Mouse (Mus musculus) right cerebral cortex, postnatal 14 days (tissue): ENCODE data around the gene Magi1.

Experiments
- DNase-seq: peaks from one replicate; pipeline ENCODE4 v3.0.0; 2022

Magi1 gene

GRCm38 (mm10) chr6:93792309-93793215, 491.2 kb downstream of the Magi1 start:
- DNase-seq = no peak

DNA sequence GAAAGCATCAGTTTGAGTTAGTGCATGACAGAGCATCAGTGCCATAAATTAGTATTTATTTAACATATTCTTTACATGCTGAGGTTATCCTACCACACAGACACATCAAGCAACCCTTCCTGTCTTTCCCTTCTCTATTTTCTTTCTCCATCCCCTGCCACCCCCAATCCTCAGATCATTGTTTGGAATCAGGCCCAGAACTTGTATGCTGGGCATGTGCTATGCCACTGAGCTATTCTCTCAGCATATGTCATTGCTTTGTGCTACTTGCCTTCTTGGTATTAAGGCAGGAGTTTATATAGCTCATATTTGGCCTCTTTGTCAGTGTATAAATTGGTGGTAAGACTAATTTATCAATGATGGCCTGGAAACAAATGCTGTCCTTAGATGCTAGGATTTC, 494.0 kb downstream of the Magi1 start:
- DNase-seq = no peak

DNA sequence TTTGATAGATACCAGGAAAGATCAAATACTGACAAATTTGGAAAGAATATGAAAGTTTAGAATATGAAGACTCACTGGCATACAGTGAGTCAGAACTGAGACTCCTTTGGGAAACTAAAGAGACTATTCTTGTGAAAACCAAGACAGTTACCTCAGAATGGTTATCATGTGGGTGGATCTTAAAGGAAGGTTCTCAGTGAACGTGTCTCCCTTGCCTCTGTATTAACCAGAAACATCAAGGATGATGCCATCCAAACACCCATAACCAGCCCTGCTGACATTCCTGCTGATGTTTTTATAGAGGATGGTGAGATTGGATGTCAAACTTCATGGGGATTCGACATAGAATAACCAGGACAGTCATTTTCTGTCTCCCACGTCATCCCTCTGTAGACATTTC, 496.7 kb downstream of the Magi1 start:
- no peak for DNase-seq

GRCm38 (mm10) chr6:93786220-93786619, 497.5 kb downstream of the Magi1 start:
- DNase-seq = no peak

DNA sequence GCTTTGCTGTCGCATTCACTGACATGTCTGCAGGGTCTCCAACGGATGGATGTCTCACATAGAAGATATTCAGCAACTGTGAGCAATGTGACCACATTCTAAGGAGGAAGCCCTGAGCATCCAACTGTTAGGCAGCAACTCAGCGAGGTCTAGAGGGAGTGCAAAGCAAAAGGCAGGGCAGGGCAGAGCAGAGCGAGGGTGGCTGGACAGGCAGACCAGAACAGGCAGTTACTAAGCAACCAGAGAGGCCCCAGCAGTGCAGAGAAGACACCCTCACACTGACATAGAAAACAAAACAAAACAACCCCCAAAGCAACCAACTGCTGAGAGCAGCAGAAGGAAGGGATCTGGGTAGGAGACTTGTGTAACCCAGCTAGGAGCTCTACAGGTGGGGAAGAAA, 512.6 kb downstream of the Magi1 start:
- no peak for DNase-seq

- DNase-seq = no peak
Measured at GRCm38 (mm10) chr6:93770283-93771025, 513.3 kb downstream of the Magi1 start.

DNA sequence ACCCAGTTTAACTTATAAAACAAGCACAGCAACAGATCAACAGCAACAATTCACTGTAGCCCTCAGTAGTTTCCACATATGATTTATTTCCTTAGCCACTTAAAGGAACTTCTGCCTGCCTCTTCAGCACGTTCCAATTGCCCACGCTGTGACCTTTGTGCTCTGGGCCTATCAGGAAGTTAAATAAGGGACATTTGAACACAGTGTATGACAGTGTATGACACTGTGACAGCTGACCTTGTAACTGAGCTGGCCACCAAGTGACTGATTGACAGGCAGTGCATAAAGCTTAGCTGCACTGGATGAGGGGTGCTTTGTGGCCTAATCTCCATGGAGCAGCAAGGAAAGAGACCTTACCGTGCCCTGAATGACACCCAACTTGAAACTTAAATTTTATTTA, 525.6 kb downstream of the Magi1 start:
- DNase-seq = no peak

GRCm38 (mm10) chr6:93757353-93758087, 526.2 kb downstream of the Magi1 start:
- peak; percentile 84 for DNase-seq

GRCm38 (mm10) chr6:93743145-93743544, 540.6 kb downstream of the Magi1 start:
- no peak for DNase-seq

GRCm38 (mm10) chr6:93739786-93740185, 543.9 kb downstream of the Magi1 start:
- DNase-seq = no peak

- no peak for DNase-seq
Measured at GRCm38 (mm10) chr6:93737083-93737482, 546.6 kb downstream of the Magi1 start.

DNA sequence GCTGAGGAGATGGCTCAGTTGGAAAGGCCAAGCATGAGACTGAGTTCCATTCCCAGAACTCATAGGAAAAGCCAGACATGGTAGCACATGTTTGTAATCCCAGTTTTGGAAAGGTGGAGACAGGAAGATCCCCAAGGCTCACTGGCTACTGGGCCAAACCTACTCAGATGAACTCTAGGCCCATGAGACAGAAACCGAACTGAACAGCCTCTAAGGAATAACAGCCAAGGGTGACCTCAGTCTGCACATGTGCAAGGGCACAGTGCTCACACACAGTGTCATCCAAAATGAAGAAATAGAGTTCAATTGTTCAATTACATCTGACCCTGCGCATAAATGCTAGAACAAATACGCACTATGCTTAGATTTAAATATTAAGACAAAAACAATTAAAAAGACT, 547.6 kb downstream of the Magi1 start:
- no peak for DNase-seq

- peak; percentile 11 for DNase-seq
Measured at GRCm38 (mm10) chr6:93733800-93734199, 549.9 kb downstream of the Magi1 start.

DNA sequence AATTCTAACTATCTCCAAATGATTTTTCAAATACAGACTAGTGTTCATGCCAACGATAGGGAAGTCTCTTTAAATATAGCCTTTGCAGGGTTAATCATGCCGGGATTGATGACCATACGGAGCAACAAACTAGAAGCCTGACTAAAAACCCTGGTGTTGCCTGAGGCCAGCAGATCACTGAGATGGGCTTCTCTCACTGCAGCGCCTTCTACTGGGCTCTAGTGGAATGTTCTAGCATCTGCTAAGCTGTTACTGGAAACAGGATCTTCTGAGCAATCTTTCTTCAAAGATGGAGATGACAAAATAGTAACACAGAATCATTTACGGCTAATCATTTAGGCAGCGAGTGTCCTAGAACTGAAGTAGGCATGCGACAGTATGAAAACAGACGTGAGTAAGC, 554.0 kb downstream of the Magi1 start:
- DNase-seq = no peak

DNA sequence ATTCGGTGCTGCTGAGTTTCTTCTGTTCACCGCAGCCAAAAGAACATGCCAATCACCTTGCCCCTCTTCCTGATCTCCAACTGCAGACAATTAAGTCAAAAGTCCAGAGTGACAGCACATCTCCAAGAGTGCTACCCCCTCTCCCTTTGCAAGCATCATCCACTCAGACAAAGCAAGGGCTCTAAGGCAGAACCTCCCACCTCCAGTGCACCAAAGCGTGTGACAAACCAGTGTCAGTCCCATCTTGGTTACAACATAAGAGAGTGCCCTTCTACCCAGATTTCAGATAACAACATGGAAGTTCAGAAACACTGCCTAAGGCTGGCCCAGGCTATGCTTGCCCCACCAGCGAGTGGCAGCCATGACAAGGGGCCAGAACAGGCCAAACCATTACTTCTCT, 554.9 kb downstream of the Magi1 start:
- no peak for DNase-seq

GRCm38 (mm10) chr6:93727630-93728178, 556.0 kb downstream of the Magi1 start:
- DNase-seq = no peak

- DNase-seq = no peak
Measured at GRCm38 (mm10) chr6:93726829-93727455, 556.8 kb downstream of the Magi1 start.

GRCm38 (mm10) chr6:93726121-93726520, 557.6 kb downstream of the Magi1 start:
- no peak for DNase-seq

GRCm38 (mm10) chr6:93724749-93725148, 559.0 kb downstream of the Magi1 start:
- DNase-seq = no peak

- DNase-seq = no peak
Measured at GRCm38 (mm10) chr6:93723226-93723625, 560.5 kb downstream of the Magi1 start.

GRCm38 (mm10) chr6:93719532-93719931, 564.2 kb downstream of the Magi1 start:
- DNase-seq = no peak

GRCm38 (mm10) chr6:93718385-93718784, 565.3 kb downstream of the Magi1 start:
- DNase-seq = no peak
